Mouse (Mus musculus) thymus, adult 2 months (tissue): ENCODE data around the gene Lrrfip1.

Experiments used
- CTCF ChIP-seq: fragments of 200-500 bp; IDR thresholded peaks from 2 replicates; pipeline ENCODE4 v1.5.1; 2012; ENCODE audit warnings: mild to moderate bottlenecking, control low read depth, low read length, moderate library complexity, borderline replicate concordance; ENCODE audit not compliant: control insufficient read depth, poor library complexity, insufficient read depth; ENCODE audit errors: extremely low read depth
- POLR2A ChIP-seq: fragments of 200-500 bp; IDR thresholded peaks from 2 replicates; pipeline ENCODE4 v1.6.1; 2012; ENCODE audit warnings: mild to moderate bottlenecking, low read length, control low read depth, moderate library complexity; ENCODE audit not compliant: control insufficient read depth, poor library complexity, insufficient read depth; ENCODE audit errors: extremely low read depth

DNA sequence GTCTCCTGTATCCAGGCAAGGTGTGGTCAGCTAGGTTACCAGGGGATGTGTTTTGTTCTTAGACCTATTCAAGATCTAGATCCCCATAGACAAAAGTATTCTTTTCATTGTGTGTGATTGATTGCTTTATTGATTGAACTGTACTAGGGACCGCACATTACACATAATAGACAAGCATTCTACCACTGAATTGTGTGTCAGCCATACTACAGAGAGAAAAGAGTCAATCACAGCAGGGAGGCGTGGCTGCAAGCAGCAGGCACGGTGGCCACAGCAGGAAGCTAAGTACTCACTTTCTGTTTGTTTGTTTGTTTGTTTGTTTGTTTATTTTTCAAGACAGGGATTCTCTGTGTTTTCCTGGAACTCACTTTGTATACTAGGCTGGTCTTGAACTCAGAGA lies 25.9 kb downstream of the Lrrfip1 start:
- TF ChIP-seq POLR2A: no peak
- no peak for TF ChIP-seq CTCF
